Mouse (Mus musculus) gastrocnemius, postnatal 25 days (tissue): Measurements from ENCODE around the gene Lsmem1. TPM values are rescaled to one million over a fixed set of nuclear protein-coding genes. Genes with fewer than 3 reads are reported as not detected.

Source experiments
- DNase-seq: peaks from one replicate; pipeline ENCODE4 v3.0.0; 2022
- long read RNA-seq, 2 experiments: library from polyadenylated mRNA; stranded (forward); transcript quantifications; one replicate each; pipeline ENCODE4 v2.0.0; 2021
- total RNA-seq, 2 experiments: library from RNA; stranded (reverse); gene quantifications; 1 replicate in 1 of 2; 2 replicates in 1 of 2; pipeline ENCODE4 v1.2.3; 2021

Lsmem1 gene
- total RNA-seq, result 10 to 100 TPM; 33.2 to 62.1 TPM
- long read RNA-seq, experiment 1, transcript Lsmem1-201 (4 exons, 1,213 nt), result major isoform, 34 of 140 reads
- long read RNA-seq, experiment 1, partial matches to known transcripts, result 0 of 140 reads
- long read RNA-seq, experiment 1, other reads (novel, unspliced or antisense), result 105 of 140 reads
- long read RNA-seq, experiment 2, transcript Lsmem1-201 (4 exons, 1,213 nt), result major isoform, 39 of 101 reads
- long read RNA-seq, experiment 2, partial matches to known transcripts, result 2 of 101 reads
- long read RNA-seq, experiment 2, other reads (novel, unspliced or antisense), result 60 of 101 reads

- peak; percentile 58 for DNase-seq
Observed at GRCm38 (mm10) chr12:40199302-40199701, at the start of gene Lsmem1. TSS of gene Lsmem1 (minus strand) at chr12:40199490.

DNA sequence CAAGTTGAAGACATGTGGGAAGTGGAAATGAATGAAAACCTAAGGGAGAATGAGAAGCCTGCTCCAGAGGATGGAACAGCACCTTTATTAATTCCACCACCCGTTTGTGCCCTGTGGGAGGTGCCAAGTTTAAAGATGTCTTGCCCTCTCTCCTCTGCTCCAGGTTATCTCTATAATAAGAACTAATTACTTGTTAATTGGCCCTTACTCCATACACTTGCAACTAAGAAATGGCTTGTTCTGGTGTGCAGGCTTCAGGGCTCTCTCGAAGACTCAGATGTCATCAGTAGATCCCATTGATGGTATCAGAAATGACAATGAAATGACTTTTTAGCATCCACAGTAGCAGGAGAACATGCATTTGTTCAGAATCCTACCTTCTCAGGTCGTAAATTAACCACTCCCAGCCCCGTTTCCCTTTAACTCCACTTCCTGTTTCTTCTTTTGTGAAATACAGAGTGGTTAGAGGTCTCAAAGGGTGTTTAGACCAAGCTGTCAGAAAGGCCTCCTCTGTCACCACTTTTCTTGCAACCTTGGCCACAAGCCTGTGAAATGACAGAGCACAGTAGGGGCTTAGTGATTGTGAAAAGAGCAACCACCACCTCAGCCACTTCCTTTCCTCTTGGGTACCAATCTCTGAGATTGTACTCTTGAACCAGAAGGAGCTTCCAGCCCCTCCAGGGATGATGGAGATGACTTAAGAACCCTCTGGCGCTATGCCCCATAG lies 49.3 kb upstream of the Lsmem1 start, which contains the start of gene Ifrd1:
TSS of gene Ifrd1 (minus strand) at position 51 of the 727 bp plus-strand sequence.
- no peak for DNase-seq

GRCm38 (mm10) chr12:40247976-40248375 lies 48.7 kb upstream of the Lsmem1 start:
- no peak for DNase-seq

GRCm38 (mm10) chr12:40247384-40247783 lies 48.1 kb upstream of the Lsmem1 start:
- DNase-seq, result no peak

DNA sequence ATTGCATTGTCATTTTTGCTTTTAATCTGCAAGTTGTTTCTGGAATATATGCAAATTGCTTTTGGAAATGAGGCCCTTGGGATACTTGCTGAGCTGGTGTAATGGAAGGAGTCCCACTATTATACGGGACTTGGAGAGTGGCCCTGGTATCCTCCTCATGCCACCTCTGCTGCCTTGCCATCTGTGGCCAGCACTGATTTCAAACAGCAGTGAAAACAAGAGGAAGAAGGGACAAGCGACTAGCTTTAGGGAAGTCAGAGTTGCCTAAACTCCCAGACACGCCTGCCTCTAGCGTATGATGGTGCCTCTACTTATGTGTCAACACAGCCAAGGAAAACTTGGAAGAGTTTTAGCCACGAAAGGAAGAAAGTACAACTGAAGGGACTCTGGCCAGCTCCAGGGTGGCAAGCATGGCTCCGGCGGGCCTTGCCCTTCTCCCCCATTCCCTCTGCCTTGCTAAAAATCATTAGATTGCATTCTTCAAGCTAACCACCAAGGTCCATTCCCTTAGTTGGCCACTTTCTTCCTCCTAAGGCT lies 46.2 kb upstream of the Lsmem1 start:
- DNase-seq, result no peak

- no peak for DNase-seq
Observed at GRCm38 (mm10) chr12:40244926-40245325, 45.6 kb upstream of the Lsmem1 start.

- DNase-seq, result peak; percentile 25
Observed at GRCm38 (mm10) chr12:40243821-40244221, 44.5 kb upstream of the Lsmem1 start.

- DNase-seq, result no peak
Observed at GRCm38 (mm10) chr12:40243241-40243640, 44.0 kb upstream of the Lsmem1 start.

DNA sequence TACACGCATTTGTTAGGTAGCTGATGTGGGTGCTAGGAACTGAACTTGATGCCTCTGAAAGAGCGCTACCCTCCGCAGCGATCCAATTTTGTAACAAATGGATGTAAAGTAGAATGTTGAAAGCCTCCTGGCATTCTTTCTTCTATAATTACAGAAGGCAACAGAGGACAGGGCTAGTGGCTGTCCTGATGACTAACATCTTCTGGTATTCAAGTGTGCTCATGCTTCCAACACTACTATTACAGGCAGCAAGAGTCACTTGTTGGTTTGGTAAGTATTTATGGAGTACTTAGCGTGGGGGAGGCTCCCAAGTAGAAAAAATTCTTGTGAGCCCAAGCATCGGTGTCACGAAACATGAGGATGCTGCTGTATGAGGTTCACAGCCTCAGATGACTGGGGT lies 39.9 kb upstream of the Lsmem1 start:
- DNase-seq, result no peak

- DNase-seq, result no peak
Observed at GRCm38 (mm10) chr12:40232231-40232630, 32.9 kb upstream of the Lsmem1 start.

- DNase-seq, result no peak
Observed at GRCm38 (mm10) chr12:40231632-40232031, 32.3 kb upstream of the Lsmem1 start.

- no peak for DNase-seq
Observed at GRCm38 (mm10) chr12:40224171-40224880, 25.0 kb upstream of the Lsmem1 start.

DNA sequence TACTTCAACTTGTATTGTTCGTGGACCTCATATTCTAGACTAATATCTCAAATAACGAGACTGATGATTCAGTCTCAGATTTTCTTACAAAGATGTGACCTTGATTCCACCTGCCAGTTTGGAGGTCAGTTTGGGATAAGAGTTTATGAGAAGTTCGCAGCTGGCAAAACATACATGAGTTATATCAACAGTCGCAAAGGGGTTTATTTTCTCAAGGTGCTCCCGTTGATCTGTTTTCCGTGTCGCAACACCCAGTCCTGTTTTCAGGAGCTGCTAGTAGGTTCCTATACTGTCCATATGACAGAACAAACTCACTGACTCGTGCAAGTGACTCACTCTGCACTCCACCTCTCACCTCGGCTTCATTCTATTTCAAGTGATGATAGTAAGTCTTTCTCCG lies 24.4 kb upstream of the Lsmem1 start:
- DNase-seq, result no peak

- DNase-seq, result peak; percentile 99
Observed at GRCm38 (mm10) chr12:40223082-40223619, 23.9 kb upstream of the Lsmem1 start.

GRCm38 (mm10) chr12:40222251-40223081 lies 23.2 kb upstream of the Lsmem1 start:
- DNase-seq, result peak; percentile 98

DNA sequence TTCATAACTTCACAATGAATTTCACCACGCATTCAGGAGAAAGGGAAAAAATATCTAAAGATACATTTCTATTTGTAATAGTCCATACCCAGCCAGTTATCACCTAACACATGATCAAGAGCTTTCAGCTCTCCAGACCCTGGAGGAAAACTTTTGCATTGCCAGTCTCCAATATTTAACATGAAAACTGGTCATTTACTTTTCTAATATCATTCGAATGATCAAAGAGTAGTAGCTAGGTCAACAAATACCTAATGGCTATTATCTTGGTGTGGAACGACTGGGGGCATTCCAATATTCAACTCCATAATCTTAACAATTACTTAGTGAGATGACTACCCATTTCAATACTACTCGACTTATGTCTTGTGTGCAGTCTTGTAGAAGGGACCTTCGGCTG lies 22.3 kb upstream of the Lsmem1 start:
- DNase-seq, result no peak

GRCm38 (mm10) chr12:40220896-40221295 lies 21.6 kb upstream of the Lsmem1 start:
- no peak for DNase-seq

- DNase-seq, result peak; percentile 62
Observed at GRCm38 (mm10) chr12:40220001-40220570, 20.8 kb upstream of the Lsmem1 start.

DNA sequence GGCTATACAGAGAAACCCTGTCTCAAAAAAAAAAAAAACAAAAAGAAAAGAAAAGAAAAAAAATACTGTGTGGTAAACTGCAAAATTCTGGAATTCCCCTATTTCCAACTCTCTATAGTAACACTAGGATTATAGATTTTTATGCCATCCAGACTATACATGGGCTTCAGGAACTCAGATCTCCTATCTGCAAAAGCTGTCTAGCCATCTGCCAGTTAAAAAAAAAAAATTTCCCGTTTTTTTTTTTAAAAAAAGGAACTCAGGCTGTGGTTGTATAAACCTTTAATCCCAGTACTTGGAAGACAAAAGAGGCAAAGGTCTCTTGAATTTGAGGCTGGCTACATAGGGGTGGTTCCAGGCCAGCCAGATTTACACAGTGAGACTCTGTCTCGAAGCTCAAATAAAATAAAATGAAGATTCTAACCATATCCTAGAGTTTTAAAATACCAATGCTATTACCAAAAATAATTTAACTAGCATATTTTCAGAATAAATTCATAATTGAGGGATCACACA lies 19.2 kb upstream of the Lsmem1 start:
- no peak for DNase-seq

GRCm38 (mm10) chr12:40217776-40218175 lies 18.5 kb upstream of the Lsmem1 start:
- no peak for DNase-seq
